Mouse (Mus musculus): ENCODE measurements around the gene Ndufs7.

DNA sequence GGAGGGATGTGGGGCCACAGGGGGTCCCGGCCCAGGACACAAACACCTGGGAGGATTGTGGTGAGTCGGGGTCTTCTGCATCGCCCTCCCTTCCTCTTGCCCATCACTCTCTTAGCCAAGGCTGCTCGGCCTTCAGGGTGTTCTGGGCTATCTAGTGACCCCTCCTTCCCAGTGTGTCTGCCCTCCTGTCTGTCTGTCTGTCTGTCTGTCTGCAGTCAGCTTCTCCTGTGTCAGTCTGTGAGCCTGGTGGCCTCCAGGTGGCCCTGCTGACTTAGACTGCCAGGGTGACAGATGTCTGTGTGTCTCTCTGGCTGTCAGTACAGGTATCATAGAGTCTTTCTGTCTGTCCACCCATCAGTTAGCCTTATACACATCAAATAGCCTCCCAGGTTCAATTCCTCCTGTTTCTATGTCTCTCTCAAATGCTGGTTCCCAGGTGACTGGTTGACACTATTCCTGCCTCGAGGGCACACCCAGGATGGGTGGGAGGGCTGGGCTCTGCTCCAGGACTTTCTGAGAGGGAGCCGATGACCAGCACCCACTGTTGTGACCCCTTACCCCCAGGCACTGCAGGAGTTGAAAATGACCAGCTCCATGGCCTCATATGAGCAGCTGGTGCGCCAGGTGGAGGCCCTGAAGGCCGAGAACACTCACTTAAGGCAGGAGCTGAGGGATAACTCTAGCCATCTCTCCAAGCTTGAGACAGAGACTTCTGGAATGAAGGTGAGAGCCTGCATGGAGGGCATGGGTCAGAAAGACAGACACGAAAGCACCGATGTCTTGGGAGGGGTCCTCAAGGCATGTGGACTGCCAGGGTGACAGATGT, 52.5 kb downstream of the Ndufs7 start:
- TF ChIP-seq CTCF (IDR thresholded peaks at IDR 0.05; ENCODE audit: control insufficient read depth, insufficient read depth, low read length) (no peak), POLR2A (IDR thresholded peaks at IDR 0.05; ENCODE audit: borderline replicate concordance, control insufficient read depth, low read depth, low read length) (no peak)

All from bone marrow, adult 2 months (tissue).